Mouse (Mus musculus): ENCODE results near the gene Gm42715. TPM values are rescaled to one million over a fixed set of nuclear protein-coding genes. Genes with fewer than 3 reads are reported as not detected.

The Gm42715 gene
- polyA plus RNA-seq, 1 experiment from 2014 or later: 11.3 TPM

- peaks cover 9% of the 10 kb centered on the region for H3K4me1 ChIP-seq (ENCODE audit: control insufficient read depth, insufficient read depth, low read length)
- H3K27me3 ChIP-seq (replicated peaks; ENCODE audit: control insufficient read depth, insufficient read depth, low read length): no peaks in the 10 kb centered on the region
- peak overlapping the region; percentile 98 for H3K27ac ChIP-seq (ENCODE audit: low read length)
- peaks cover 6% of the 10 kb centered on the region; the same call in 1 of the 2 replicates for H3K36me3 ChIP-seq (ENCODE audit: control insufficient read depth, insufficient read depth, low read length)
- peak overlapping the region; percentile 80 for H3K4me3 ChIP-seq (ENCODE audit: low read length)
- H3K9me3 ChIP-seq (ENCODE audit: control insufficient read depth, low read length): no peaks in the 10 kb centered on the region
- WGBS: under 1% methylated on average over 65 of the region's 93 CpGs
- peak overlapping the region; percentile 60 for H3K4me2 ChIP-seq (ENCODE audit: low read depth, low read length)
- peak; percentile 87 for ATAC-seq
- peak overlapping the region; percentile 89 for H3K9ac ChIP-seq (ENCODE audit: low read depth, low read length)
Measured at GRCm38 (mm10) chr7:127512231-127513015, 7.0 kb upstream of the Gm42715 start.

DNA sequence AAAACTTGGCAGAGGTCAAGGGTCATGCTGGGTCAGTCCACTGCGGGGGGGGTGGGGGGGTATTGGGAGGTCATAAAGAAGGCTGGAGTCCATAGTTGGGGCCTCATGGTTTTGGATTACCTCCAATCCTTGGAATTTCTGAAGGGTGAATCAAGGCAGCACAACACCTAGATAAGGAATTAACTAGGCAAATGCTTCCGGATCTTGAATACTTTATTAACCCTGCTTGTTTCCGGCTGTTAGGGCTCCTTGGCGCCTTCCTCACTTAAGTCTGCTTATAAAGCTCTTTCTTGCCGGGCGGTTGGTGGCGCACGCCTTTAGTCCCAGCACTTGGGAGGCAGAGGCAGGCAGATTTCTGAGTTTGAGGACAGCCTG lies 6.4 kb upstream of the Gm42715 start:
- WGBS: 23% methylated on average over 8 of the region's 8 CpGs
- Histone ChIP-seq H3K9me3 (ENCODE audit: control insufficient read depth, low read length) (no peaks in the 10 kb centered on the region), H3K4me3 (ENCODE audit: low read length) (peak overlapping the region; percentile 80), H3K4me2 (ENCODE audit: low read depth, low read length) (peak overlapping the region; percentile 60), H3K36me3 (ENCODE audit: control insufficient read depth, insufficient read depth, low read length) (peaks cover 6% of the 10 kb centered on the region; the same call in 1 of the 2 replicates), H3K27ac (ENCODE audit: low read length) (peak overlapping the region; percentile 98), H3K27me3 (replicated peaks; ENCODE audit: control insufficient read depth, insufficient read depth, low read length) (no peaks in the 10 kb centered on the region), H3K4me1 (ENCODE audit: control insufficient read depth, insufficient read depth, low read length) (peaks cover 9% of the 10 kb centered on the region), H3K9ac (ENCODE audit: low read depth, low read length) (peak overlapping the region; percentile 89)
- ATAC-seq: peak; percentile 51

DNA sequence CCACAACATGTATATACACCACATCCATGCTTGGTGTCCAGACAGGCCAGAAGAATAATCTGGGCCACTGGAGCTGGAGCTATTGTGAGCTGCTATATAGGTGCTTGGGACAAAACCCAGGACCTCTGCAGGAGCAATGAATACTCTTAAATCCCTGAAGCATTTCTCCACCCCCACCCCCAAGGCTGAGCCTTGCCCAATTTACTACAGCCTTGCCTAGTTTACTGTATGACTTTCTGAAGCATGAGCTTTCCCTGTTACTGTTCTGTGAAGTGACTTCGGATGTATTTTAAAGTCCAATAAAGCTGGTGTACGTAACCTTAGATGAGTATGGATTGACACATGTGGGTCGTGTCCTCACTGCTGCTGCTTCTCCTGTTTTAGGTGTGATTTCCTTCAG lies 5.6 kb upstream of the Gm42715 start:
- ATAC-seq: no peak
- peak overlapping the region; percentile 43; the same call in 1 of the 2 replicates for H3K9ac ChIP-seq (ENCODE audit: low read depth, low read length)
- H3K4me2 ChIP-seq (ENCODE audit: low read depth, low read length): peak overlapping the region; percentile 60
- 56% methylated on average over 3 of the region's 3 CpGs for WGBS
- peak overlapping the region; percentile 80 for H3K4me3 ChIP-seq (ENCODE audit: low read length)
- peak overlapping the region; percentile 98; the same call in 1 of the 2 replicates for H3K27ac ChIP-seq (ENCODE audit: low read length)
- H3K9me3 ChIP-seq (ENCODE audit: control insufficient read depth, low read length): no peaks in the 10 kb centered on the region
- H3K4me1 ChIP-seq (ENCODE audit: control insufficient read depth, insufficient read depth, low read length): peaks cover 9% of the 10 kb centered on the region
- peaks cover 6% of the 10 kb centered on the region; the same call in 1 of the 2 replicates for H3K36me3 ChIP-seq (ENCODE audit: control insufficient read depth, insufficient read depth, low read length)
- H3K27me3 ChIP-seq (replicated peaks; ENCODE audit: control insufficient read depth, insufficient read depth, low read length): no peaks in the 10 kb centered on the region

DNA sequence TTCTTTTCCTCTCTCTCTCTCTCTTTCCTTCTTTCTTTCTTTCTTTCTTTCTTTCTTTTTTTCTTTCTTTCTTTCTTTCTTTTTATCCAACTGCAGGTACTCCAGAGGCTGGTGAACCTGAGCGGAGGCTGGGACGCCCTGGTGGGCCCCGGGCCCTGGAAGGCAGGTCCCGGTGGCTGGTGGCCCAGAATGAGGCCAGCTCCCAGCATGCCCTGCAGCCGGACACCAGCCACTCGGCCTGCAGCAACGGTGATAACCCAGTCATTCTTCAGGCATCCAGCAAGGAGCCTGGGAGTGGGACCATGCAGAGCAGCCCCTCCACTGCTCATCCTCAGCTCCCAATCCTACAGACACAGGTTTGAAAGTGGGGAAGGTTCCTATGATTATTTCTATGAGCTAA lies 3.5 kb upstream of the Gm42715 start:
- no peaks in the 10 kb centered on the region for H3K9me3 ChIP-seq (ENCODE audit: control insufficient read depth, low read length)
- H3K36me3 ChIP-seq (ENCODE audit: control insufficient read depth, insufficient read depth, low read length): peaks cover 11% of the 10 kb centered on the region; the same call in 1 of the 2 replicates
- H3K4me2 ChIP-seq (ENCODE audit: low read depth, low read length): no peak overlapping the region
- no peaks in the 10 kb centered on the region for H3K27me3 ChIP-seq (replicated peaks; ENCODE audit: control insufficient read depth, insufficient read depth, low read length)
- no peak overlapping the region for H3K9ac ChIP-seq (ENCODE audit: low read depth, low read length)
- 90% methylated on average over 7 of the region's 7 CpGs for WGBS
- no peak for ATAC-seq
- H3K4me1 ChIP-seq (ENCODE audit: control insufficient read depth, insufficient read depth, low read length): peaks cover 9% of the 10 kb centered on the region
- no peak overlapping the region for H3K4me3 ChIP-seq (ENCODE audit: low read length)
- H3K27ac ChIP-seq (ENCODE audit: low read length): no peak overlapping the region

DNA sequence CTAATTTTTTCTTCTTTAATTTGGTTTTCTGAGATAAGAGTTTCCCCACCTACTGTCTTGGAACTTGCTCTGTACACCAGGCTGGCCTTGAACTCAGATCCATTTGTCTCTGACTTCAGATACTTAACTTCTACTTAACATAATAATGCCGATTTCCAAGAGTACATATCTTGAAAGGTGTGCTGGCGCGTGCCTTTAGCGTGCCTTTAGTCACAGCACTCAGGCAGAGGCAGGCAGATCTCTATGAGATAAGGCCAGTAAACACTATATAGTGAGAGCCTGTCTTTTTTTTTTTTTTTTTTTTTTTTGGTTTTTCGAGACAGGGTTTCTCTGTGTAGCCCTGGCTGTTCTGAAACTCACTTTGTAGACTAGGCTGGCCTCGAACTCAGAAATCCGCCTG lies 3.0 kb upstream of the Gm42715 start:
- WGBS: 95% methylated on average over 6 of the region's 7 CpGs
- H3K9me3 ChIP-seq (ENCODE audit: control insufficient read depth, low read length): no peaks in the 10 kb centered on the region
- H3K36me3 ChIP-seq (ENCODE audit: control insufficient read depth, insufficient read depth, low read length): peaks cover 11% of the 10 kb centered on the region; the same call in 1 of the 2 replicates
- peaks cover 9% of the 10 kb centered on the region for H3K4me1 ChIP-seq (ENCODE audit: control insufficient read depth, insufficient read depth, low read length)
- no peak overlapping the region for H3K4me3 ChIP-seq (ENCODE audit: low read length)
- no peak overlapping the region for H3K4me2 ChIP-seq (ENCODE audit: low read depth, low read length)
- H3K27ac ChIP-seq (ENCODE audit: low read length): no peak overlapping the region
- no peak overlapping the region for H3K9ac ChIP-seq (ENCODE audit: low read depth, low read length)
- no peaks in the 10 kb centered on the region for H3K27me3 ChIP-seq (replicated peaks; ENCODE audit: control insufficient read depth, insufficient read depth, low read length)
- ATAC-seq: no peak

GRCm38 (mm10) chr7:127541671-127542070 lies 22.3 kb downstream of the Gm42715 start:
- WGBS: 97% methylated on average over 3 of the region's 3 CpGs
- Histone ChIP-seq H3K4me3 (ENCODE audit: low read length) (no peak overlapping the region), H3K4me1 (ENCODE audit: control insufficient read depth, insufficient read depth, low read length) (no peaks in the 10 kb centered on the region), H3K36me3 (ENCODE audit: control insufficient read depth, insufficient read depth, low read length) (peaks cover 36% of the 10 kb centered on the region), H3K27ac (ENCODE audit: low read length) (no peak overlapping the region), H3K4me2 (ENCODE audit: low read depth, low read length) (no peak overlapping the region), H3K27me3 (replicated peaks; ENCODE audit: control insufficient read depth, insufficient read depth, low read length) (no peaks in the 10 kb centered on the region), H3K9ac (ENCODE audit: low read depth, low read length) (no peak overlapping the region), H3K9me3 (ENCODE audit: control insufficient read depth, low read length) (no peaks in the 10 kb centered on the region)
- no peak for ATAC-seq

GRCm38 (mm10) chr7:127549116-127549835 lies 29.9 kb downstream of the Gm42715 start:
- 88% methylated on average over 15 of the region's 15 CpGs for WGBS
- Histone ChIP-seq H3K27ac (ENCODE audit: low read length) (no peak overlapping the region), H3K27me3 (replicated peaks; ENCODE audit: control insufficient read depth, insufficient read depth, low read length) (no peaks in the 10 kb centered on the region), H3K4me2 (ENCODE audit: low read depth, low read length) (no peak overlapping the region), H3K36me3 (ENCODE audit: control insufficient read depth, insufficient read depth, low read length) (0 out of 2 replicates have a peak, but pooled peaks cover 21% of the 10 kb centered on the region), H3K4me1 (ENCODE audit: control insufficient read depth, insufficient read depth, low read length) (no peaks in the 10 kb centered on the region), H3K4me3 (ENCODE audit: low read length) (no peak overlapping the region), H3K9me3 (ENCODE audit: control insufficient read depth, low read length) (no peaks in the 10 kb centered on the region), H3K9ac (ENCODE audit: low read depth, low read length) (no peak overlapping the region)
- no peak for ATAC-seq

DNA sequence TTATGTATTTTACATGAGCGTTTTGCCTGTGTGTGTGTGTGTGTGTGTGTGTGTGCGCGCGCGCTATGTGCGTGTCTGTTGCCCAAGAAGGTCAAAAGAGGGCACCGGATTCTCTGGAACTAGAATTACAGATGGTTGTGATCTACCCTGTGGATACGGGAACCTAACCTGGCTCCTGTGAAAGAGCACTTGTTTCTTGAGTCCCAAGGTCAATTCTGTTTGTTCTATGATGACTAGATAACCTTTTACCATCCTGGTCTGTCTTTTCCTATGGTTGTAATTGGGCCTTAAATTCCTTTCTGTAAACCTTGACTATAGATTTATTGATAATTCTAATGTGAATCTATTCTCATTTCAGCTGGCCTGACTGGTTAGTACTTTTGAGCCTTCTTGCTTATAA lies 32.2 kb downstream of the Gm42715 start:
- Histone ChIP-seq H3K9ac (ENCODE audit: low read depth, low read length) (no peak overlapping the region), H3K27me3 (replicated peaks; ENCODE audit: control insufficient read depth, insufficient read depth, low read length) (no peaks in the 10 kb centered on the region), H3K4me3 (ENCODE audit: low read length) (no peak overlapping the region), H3K27ac (ENCODE audit: low read length) (no peak overlapping the region), H3K36me3 (ENCODE audit: control insufficient read depth, insufficient read depth, low read length) (0 out of 2 replicates have a peak, but pooled peaks cover 25% of the 10 kb centered on the region), H3K4me1 (ENCODE audit: control insufficient read depth, insufficient read depth, low read length) (no peaks in the 10 kb centered on the region), H3K9me3 (ENCODE audit: control insufficient read depth, low read length) (no peaks in the 10 kb centered on the region), H3K4me2 (ENCODE audit: low read depth, low read length) (no peak overlapping the region)
- ATAC-seq: no peak
- WGBS: 91% methylated on average over 8 of the region's 8 CpGs

DNA sequence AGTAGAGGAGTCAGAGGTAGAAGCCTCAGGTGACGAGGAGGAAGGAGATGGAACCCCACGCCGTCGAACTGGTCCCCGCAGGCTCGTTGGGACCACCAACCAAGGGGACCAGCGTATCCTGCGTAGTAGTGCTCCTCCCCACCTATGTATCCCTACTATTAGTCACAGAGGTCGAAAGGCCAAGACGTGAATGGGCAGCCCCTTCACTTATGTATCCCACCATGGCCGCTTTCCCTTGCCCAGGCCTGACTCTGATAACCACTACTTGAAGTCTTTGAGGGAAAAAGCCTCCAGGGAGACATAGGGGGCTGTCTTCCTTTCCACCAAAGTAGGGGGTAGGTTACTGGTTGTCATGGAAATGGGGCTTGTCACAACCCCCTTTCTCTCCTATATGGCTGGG lies 41.2 kb downstream of the Gm42715 start:
- Histone ChIP-seq H3K27ac (ENCODE audit: low read length) (no peak overlapping the region), H3K27me3 (replicated peaks; ENCODE audit: control insufficient read depth, insufficient read depth, low read length) (no peaks in the 10 kb centered on the region), H3K9ac (ENCODE audit: low read depth, low read length) (no peak overlapping the region), H3K36me3 (ENCODE audit: control insufficient read depth, insufficient read depth, low read length) (peaks cover 25% of the 10 kb centered on the region), H3K9me3 (ENCODE audit: control insufficient read depth, low read length) (no peaks in the 10 kb centered on the region), H3K4me2 (ENCODE audit: low read depth, low read length) (no peak overlapping the region), H3K4me3 (ENCODE audit: low read length) (no peak overlapping the region), H3K4me1 (ENCODE audit: control insufficient read depth, insufficient read depth, low read length) (no peaks in the 10 kb centered on the region)
- WGBS: 91% methylated on average over 11 of the region's 11 CpGs
- ATAC-seq: no peak
